Mouse (Mus musculus): ENCODE measurements around the gene Tcf7l1.

DNA sequence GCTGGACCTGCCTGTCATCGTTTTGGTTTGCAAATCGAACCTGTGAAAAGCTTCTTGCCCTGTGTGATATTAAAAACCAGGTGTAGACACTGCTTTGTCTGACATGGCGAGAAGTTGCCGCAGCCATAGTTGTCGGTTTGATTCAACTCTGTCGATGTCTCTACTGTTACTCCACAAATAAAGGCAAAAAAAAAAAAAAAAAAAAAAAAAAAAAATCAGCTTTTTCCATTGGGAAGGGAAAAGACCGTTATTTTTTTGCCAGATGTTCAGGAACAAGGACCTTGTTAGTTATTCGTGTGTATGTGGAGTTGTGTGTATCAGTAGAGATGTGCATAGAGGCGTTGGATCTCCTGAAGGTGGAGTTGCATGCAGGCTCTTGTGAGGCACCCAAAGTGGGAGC lies 36.7 kb upstream of the Tcf7l1 start:
- TF ChIP-seq GATA1 (IDR thresholded peaks at IDR 0.05; ENCODE audit: borderline replicate concordance, low read length) (no peak), FLI1 (IDR thresholded peaks at IDR 0.05; ENCODE audit: low read length) (no peak)
